8 mouse cellular contexts compared by ENCODE assay signal in genomic region chr15:93594296-93594887, GRCm38 (mm10). TPM values are rescaled to one million over a fixed set of nuclear protein-coding genes. Genes with fewer than 3 reads are reported as not detected.
DNase-seq lines count a peak whose midpoint lies in the region; ATAC-seq and TF ChIP-seq lines count a peak whose summit lies in the region.

No protein-coding gene starts in this region.

- ATAC-seq in forebrain, embryonic 14.5 days = no peak
- ATAC-seq in limb, embryonic 14.5 days (ENCODE audit: low FRiP score, low read depth) = no peak
- no peak for ATAC-seq in granulocyte monocyte progenitor cell, adult 5-6 weeks (replicated peaks; ENCODE audit: poor library complexity, severe bottlenecking)

- H3K9ac ChIP-seq in forebrain, embryonic 14.5 days (ENCODE audit: low read length) = no peak overlapping the region
- H3K9ac ChIP-seq in limb, embryonic 14.5 days (ENCODE audit: low read depth, low read length, severe bottlenecking) = peak overlapping the region; percentile 95

- peak overlapping the region; percentile 47 for H3K4me3 ChIP-seq in C2C12 (ENCODE audit: insufficient read depth, poor library complexity, severe bottlenecking)
- peak overlapping the region; percentile 80 for H3K4me3 ChIP-seq in forebrain, embryonic 14.5 days (ENCODE audit: low read depth, low read length)
- H3K4me3 ChIP-seq in limb, embryonic 14.5 days (replicated peaks; ENCODE audit: low read length) = peak overlapping the region; percentile 76
- peak overlapping the region; percentile 96 for H3K4me3 ChIP-seq in olfactory bulb, adult 2 months (ENCODE audit: insufficient read depth, low read depth, low read length)

- WGBS in forebrain, embryonic 14.5 days = 34% methylated on average over 10 of the region's 10 CpGs
- 6% methylated on average over 10 of the region's 10 CpGs for whole genome bisulfite sequencing in limb, embryonic 14.5 days
- 23% methylated on average over 10 of the region's 10 CpGs for WGBS in olfactory bulb, adult 2 months

- no peak overlapping the region for H3K27ac ChIP-seq in forebrain, embryonic 14.5 days (ENCODE audit: low read depth, low read length)
- peak overlapping the region; percentile 96 for H3K27ac ChIP-seq in limb, embryonic 14.5 days (replicated peaks; ENCODE audit: low read depth, low read length)
- peak overlapping the region; percentile 82 for H3K27ac ChIP-seq in olfactory bulb, adult 2 months (ENCODE audit: insufficient read depth, low read depth, low read length)

- no peak for TF ChIP-seq POLR2A in limb, embryonic 14.5 days (IDR thresholded peaks at IDR 0.05; ENCODE audit: borderline replicate concordance, extremely low read depth, insufficient read depth, insufficient read length)
- no peak for TF ChIP-seq POLR2A in olfactory bulb, adult 2 months (IDR thresholded peaks at IDR 0.05; ENCODE audit: insufficient read depth, low read depth, low read length)

- H3ac ChIP-seq in C2C12 (ENCODE audit: control insufficient read depth, insufficient read length, low read depth) = peak overlapping the region; percentile 9

- H3K4me2 ChIP-seq in forebrain, embryonic 14.5 days (ENCODE audit: low read length) = peak overlapping the region; percentile 98
- H3K4me2 ChIP-seq in limb, embryonic 14.5 days (replicated peaks; ENCODE audit: low read depth, low read length, severe bottlenecking) = peak overlapping the region; percentile 84

- no peaks in the 10 kb centered on the region for H3K79me3 ChIP-seq in C2C12 (ENCODE audit: low read depth)

- H3K9me3 ChIP-seq in forebrain, embryonic 14.5 days (replicated peaks; ENCODE audit: control insufficient read depth, low read length) = no peaks in the 10 kb centered on the region
- no peaks in the 10 kb centered on the region for H3K9me3 ChIP-seq in limb, embryonic 14.5 days (ENCODE audit: control insufficient read depth, low read length)

- no peaks in the 10 kb centered on the region for H3K79me2 ChIP-seq in C2C12 (ENCODE audit: control insufficient read depth, insufficient read depth)

- no peaks in the 10 kb centered on the region for H3K27me3 ChIP-seq in C2C12 (ENCODE audit: control insufficient read depth, insufficient read depth, insufficient read length)
- no peaks in the 10 kb centered on the region; the same call in 1 of the 2 replicates for H3K27me3 ChIP-seq in forebrain, embryonic 14.5 days (replicated peaks; ENCODE audit: control insufficient read depth, insufficient read depth, low read length)
- H3K27me3 ChIP-seq in limb, embryonic 14.5 days (ENCODE audit: control insufficient read depth, insufficient read depth, low read length) = no peaks in the 10 kb centered on the region

- no peaks in the 10 kb centered on the region for H3K36me3 ChIP-seq in C2C12 (ENCODE audit: control insufficient read depth, insufficient read depth)
- H3K36me3 ChIP-seq in forebrain, embryonic 14.5 days (ENCODE audit: control insufficient read depth, insufficient read depth, low read length) = no peaks in the 10 kb centered on the region
- H3K36me3 ChIP-seq in limb, embryonic 14.5 days (ENCODE audit: control insufficient read depth, insufficient read depth, low read length) = no peaks in the 10 kb centered on the region; the same call in none of the 2 replicates

- H3K4me1 ChIP-seq in forebrain, embryonic 14.5 days (ENCODE audit: control insufficient read depth, insufficient read depth, low read length) = peaks cover 18% of the 10 kb centered on the region; the same call in 1 of the 2 replicates
- peaks cover 43% of the 10 kb centered on the region for H3K4me1 ChIP-seq in limb, embryonic 14.5 days (ENCODE audit: control insufficient read depth, insufficient read depth, low read length)
- peaks cover 15% of the 10 kb centered on the region for H3K4me1 ChIP-seq in olfactory bulb, adult 2 months (ENCODE audit: control insufficient read depth, insufficient read depth, low read length)

- DNase-seq in cerebellum, adult 9-11 months = peak; percentile 22
- no peak for DNase-seq in cerebellum, postnatal 4 days (ENCODE audit: low spot score in 2 of 2)
- DNase-seq in forebrain, embryonic 14.5 days (ENCODE audit: low spot score) = no peak
- no peak for DNase-seq in limb, embryonic 14.5 days (ENCODE audit: low spot score)
- DNase-seq in MN1 (ENCODE audit: low spot score) = no peak

- no peak for TF ChIP-seq CTCF in C2C12 (IDR thresholded peaks at IDR 0.05; ENCODE audit: control insufficient read depth, insufficient read depth, insufficient read length)
- TF ChIP-seq CTCF in olfactory bulb, adult 2 months (IDR thresholded peaks at IDR 0.05; ENCODE audit: insufficient read depth, low read depth, low read length) = no peak

TF ChIP-seq in C2C12, 6 proteins besides CTCF, POLR2A, EP300 and RAD21:
- no peak for TF ChIP-seq MYOG (IDR thresholded peaks at IDR 0.05; ENCODE audit: control insufficient read depth, extremely low read depth, insufficient read length)
- TF ChIP-seq MYOD1 (IDR thresholded peaks at IDR 0.05; ENCODE audit: control insufficient read depth, insufficient read length, low read depth) = peak; percentile 94

RNA-seq across cellular contexts. Expression of gene Prickle1, which starts 1.3 kb away (rescaled TPM):
- 7.4 TPM for polyA plus RNA-seq in C2C12 (2012; fragmentation: generic; extraction: Trizol)
- 11.0 and 15.6 TPM in 2 replicates for polyA plus RNA-seq in forebrain, embryonic 14.5 days (2014; fragmentation: Nextera tagmentation; extraction: Ambion mirVana)
- polyA plus RNA-seq in limb, embryonic 14.5 days (2012; rRNA removed) = 31.4 and 36.6 TPM in 2 replicates
- 54.0 and 64.2 TPM in 2 replicates for polyA plus RNA-seq in limb, embryonic 14.5 days (2014; fragmentation: Nextera tagmentation; extraction: Ambion mirVana)
- polyA plus RNA-seq in olfactory bulb, adult 2 months (2012; ENCODE audit: insufficient read depth, insufficient read length, low replicate concordance, missing spikeins) = not detected in 2 replicates
- total RNA-seq in granulocyte monocyte progenitor cell, adult 5-6 weeks (2014; fragmentation: Nextera tagmentation) = 1.8 and 1.9 TPM in 2 replicates
- 1.9 and 2.1 TPM in 2 replicates for total RNA-seq in granulocyte monocyte progenitor cell, adult 5-6 weeks (2017)
